Mouse (Mus musculus): ENCODE data around the gene Asna1. TPM values are rescaled to one million over a fixed set of nuclear protein-coding genes. Genes with fewer than 3 reads are reported as not detected.
A peak's percentile ranks its signal among the peaks of the same experiment; 100 is the strongest.

Gene Asna1
- total and polyA plus RNA-seq, 3 experiments: 109 to 127 (median 119) TPM

GRCm38 (mm10) chr8:84997649-84998295, 27.3 kb downstream of the Asna1 start:
- in situ Hi-C loops (cut with MboI; ENCODE audit: low pct_ligation_motif_present, low pct_unique_long_range_greater_than_20kb, low sequenced_read_pairs) (no loop called here), dilution Hi-C loops (cut with MboI; ENCODE audit: extremely low pct_ligation_motif_present, extremely low pct_unique_long_range_greater_than_20kb, low sequenced_read_pairs) (no loop called here)
- TF ChIP-seq POLR2A (IDR thresholded peaks at IDR 0.05; ENCODE audit: low read depth, low read length) (no peak), BHLHE40 (IDR thresholded peaks at IDR 0.05; ENCODE audit: low read depth, low read length) (0 out of 2 replicates have a peak, but pooled peaks have one; percentile 19), JUN (IDR thresholded peaks at IDR 0.05; ENCODE audit: insufficient read depth, low read depth, low read length) (no peak), E2F4 (IDR thresholded peaks at IDR 0.05; ENCODE audit: insufficient replicate concordance, low read depth, low read length) (no peak), POLR2AphosphoS2 (IDR thresholded peaks at IDR 0.05; ENCODE audit: low read depth, low read length) (no peak), MYC (IDR thresholded peaks at IDR 0.05; ENCODE audit: low read depth, low read length) (peak; percentile 67; the same call in 1 of the 2 replicates), NELFE (IDR thresholded peaks at IDR 0.05; ENCODE audit: low read depth, low read length) (peak; percentile 25; the same call in 1 of the 2 replicates), MAZ (IDR thresholded peaks at IDR 0.05; ENCODE audit: low read depth, low read length) (no peak), ZC3H11A (IDR thresholded peaks at IDR 0.05; ENCODE audit: low read depth, low read length) (peak; percentile 57; the same call in 1 of the 2 replicates), RCOR1 (conservative IDR thresholded peaks at IDR 0.05; ENCODE audit: low read depth, low read length) (no peak), USF1 (IDR thresholded peaks at IDR 0.05; ENCODE audit: low read depth, low read length) (no peak), MAX (IDR thresholded peaks at IDR 0.05; ENCODE audit: low read length) (peak; percentile 45; the same call in 1 of the 2 replicates), EP300 (IDR thresholded peaks at IDR 0.05; ENCODE audit: low read length) (no peak), RAD21 (IDR thresholded peaks at IDR 0.05; ENCODE audit: low read depth, low read length) (peak; percentile 79), MAFK (IDR thresholded peaks at IDR 0.05; ENCODE audit: insufficient replicate concordance, low read length) (no peak), SMC3 (IDR thresholded peaks at IDR 0.05; ENCODE audit: low read depth, low read length) (peak; percentile 91), TBP (conservative IDR thresholded peaks at IDR 0.05; ENCODE audit: low read depth, low read length) (no peak), ZMIZ1 (IDR thresholded peaks at IDR 0.05; ENCODE audit: low read depth, low read length) (no peak), IRF4 (IDR thresholded peaks at IDR 0.05; ENCODE audit: low read depth, low read length) (peak; percentile 75), PAX5 (IDR thresholded peaks at IDR 0.05; ENCODE audit: low read length) (no peak), GABPA (IDR thresholded peaks at IDR 0.05; ENCODE audit: insufficient replicate concordance, low read depth, low read length) (no peak), CTCF (conservative IDR thresholded peaks at IDR 0.05 in 1 of 2, IDR thresholded peaks at IDR 0.05 in 1 of 2; ENCODE audit: low read depth in 2 of 2, low read length in 2 of 2) (peak; percentile 27 to 98; a peak in 3 of 4 replicates), MXI1 (IDR thresholded peaks at IDR 0.05; ENCODE audit: low read depth, low read length) (no peak), ETS1 (conservative IDR thresholded peaks at IDR 0.05; ENCODE audit: low read depth, low read length) (no peak), NRF1 (IDR thresholded peaks at IDR 0.05; ENCODE audit: low read depth, low read length) (0 out of 2 replicates have a peak, but pooled peaks have one; percentile 36), UBTF (IDR thresholded peaks at IDR 0.05; ENCODE audit: low read depth, low read length) (no peak), CHD1 (IDR thresholded peaks at IDR 0.05; ENCODE audit: low read depth, low read length) (no peak), HCFC1 (IDR thresholded peaks at IDR 0.05; ENCODE audit: low read depth, low read length) (peak; percentile 41; the same call in 1 of the 2 replicates), TCF12 (IDR thresholded peaks at IDR 0.05; ENCODE audit: low read depth, low read length) (peak; percentile 28; the same call in 1 of the 2 replicates), MEF2A (IDR thresholded peaks at IDR 0.05; ENCODE audit: borderline replicate concordance, low read depth, low read length) (no peak), ZNF384 (IDR thresholded peaks at IDR 0.05; ENCODE audit: low read depth, low read length) (no peak), ELF1 (IDR thresholded peaks at IDR 0.05; ENCODE audit: low read depth, low read length) (no peak)
- peak; percentile 91 for DNase-seq (ENCODE audit: extremely low read depth)
- Histone ChIP-seq H3K79me2 (replicated peaks; ENCODE audit: control insufficient read depth, extremely low read depth, insufficient read depth, poor library complexity, severe bottlenecking) (no peaks in the 10 kb centered on the region), H3K27me3 (replicated peaks) (no peaks in the 10 kb centered on the region), H3K36me3 (replicated peaks in 1 of 2; ENCODE audit: control insufficient read depth in 1 of 2, insufficient read depth in 1 of 2, low read length in 1 of 2) (peaks cover 34 to 69% of the 10 kb centered on the region in 2 experiments), H3K9ac (ENCODE audit: insufficient read depth, low read depth) (no peak overlapping the region), H3K9me3 (replicated peaks; ENCODE audit: low read length) (no peaks in the 10 kb centered on the region), H3K4me2 (ENCODE audit: insufficient read depth, low read depth, poor library complexity, severe bottlenecking) (no peak overlapping the region), H3K27ac (ENCODE audit: insufficient read depth, low read depth) (no peak overlapping the region), H3K4me3 (replicated peaks in 1 of 3; ENCODE audit: low read depth in 2 of 3, low read length in 2 of 3, poor library complexity in 1 of 3) (no peak overlapping the region), H3K4me1 (ENCODE audit: control insufficient read depth in 1 of 2, insufficient read depth in 2 of 2) (peaks cover 4 to 16% of the 10 kb centered on the region in 2 experiments)
